Mouse (Mus musculus) heart, embryonic 14.5 days (tissue): ENCODE measurements around the gene Zfp609. TPM values are rescaled to one million over a fixed set of nuclear protein-coding genes. Genes with fewer than 3 reads are reported as not detected.
"Not testable (repeated sequence)": the region's sequence is repeated elsewhere in the genome, so short reads cannot be mapped to it uniquely, and the experiment has no call there.

Experiments
- ATAC-seq: fragments of 200-750 bp; cut with Nextera tagmentation; 2 replicates; pipeline ENCODE4 v1.8.0; 2017; ENCODE audit warnings: low read depth, moderate TSS enrichment; ENCODE audit not compliant: insufficient number of reproducible peaks, insufficient read depth, low FRiP score
- H3K27ac ChIP-seq, 2 experiments: fragments of 200-500 bp in 1 of 2; fragments of 300-500 bp in 1 of 2; sonication (generic) in 1 of 2; replicated peaks in 1 of 2; 2 replicates each; pipeline ENCODE4 v1.5.1; 2012 to 2014; ENCODE audit warnings: low read depth in 2 of 2, low read length in 2 of 2, control low read depth in 1 of 2, mild to moderate bottlenecking in 1 of 2, mixed read lengths in 1 of 2; ENCODE audit not compliant: control insufficient read depth in 1 of 2, insufficient read depth in 1 of 2
- H3K27me3 ChIP-seq: fragments of 300-500 bp; sonication (generic); 2 replicates; pipeline ENCODE4 v1.6.1; 2014; ENCODE audit warnings: mild to moderate bottlenecking, low read length, control low read depth; ENCODE audit not compliant: control insufficient read depth, insufficient read depth
- H3K36me3 ChIP-seq: fragments of 300-500 bp; sonication (generic); 2 replicates; pipeline ENCODE4 v1.6.1; 2014; ENCODE audit warnings: mild to moderate bottlenecking, control low read depth, low read length, mixed read lengths; ENCODE audit not compliant: control insufficient read depth, insufficient read depth
- H3K4me1 ChIP-seq, 2 experiments: fragments of 200-500 bp in 1 of 2; fragments of 300-500 bp in 1 of 2; sonication (generic) in 1 of 2; 2 replicates each; pipeline ENCODE4 v1.6.1; 2012 to 2014; ENCODE audit warnings: low read length in 2 of 2, control low read depth in 1 of 2, mixed read lengths in 1 of 2; ENCODE audit not compliant: control insufficient read depth in 2 of 2, insufficient read depth in 2 of 2
- H3K4me2 ChIP-seq: fragments of 300-500 bp; sonication (generic); 2 replicates; pipeline ENCODE4 v1.6.1; 2014; ENCODE audit warnings: mild to moderate bottlenecking, low read length
- H3K4me3 ChIP-seq, 2 experiments: fragments of 200-500 bp in 1 of 2; fragments of 300-500 bp in 1 of 2; sonication (generic) in 1 of 2; 2 replicates each; pipeline ENCODE4 v1.5.1; 2012 to 2014; ENCODE audit warnings: low read length in 2 of 2, mild to moderate bottlenecking in 2 of 2, control low read depth in 1 of 2, low read depth in 1 of 2, moderate library complexity in 1 of 2; ENCODE audit not compliant: control insufficient read depth in 1 of 2, insufficient read depth in 1 of 2
- H3K9ac ChIP-seq: fragments of 300-500 bp; sonication (generic); 2 replicates; pipeline ENCODE4 v1.6.1; 2014; ENCODE audit warnings: mild to moderate bottlenecking, low read length
- H3K9me3 ChIP-seq: fragments of 300-500 bp; sonication (generic); 2 replicates; pipeline ENCODE4 v1.6.1; 2016; ENCODE audit warnings: low read length, control low read depth; ENCODE audit not compliant: control insufficient read depth
- WGBS: fragments of 180-500 bp; shearing (Covaris S2); extraction: QIAGEN DNeasy Blood & Tissue Kit; methylation state at CpG from one replicate; pipeline ENCODE4 v1.1.7; 2014; 5-methylcytosine and 5-hydroxymethylcytosine counted together
- polyA plus RNA-seq: library from polyadenylated mRNA; unstranded; fragments of >200 nt; fragmentation: Nextera tagmentation; extraction: Ambion mirVana; gene quantifications from 2 replicates; pipeline ENCODE4 v1.2.1, GENCODE M21; 2014

Gene Zfp609
- polyA plus RNA-seq, 1 experiment from 2014 or later = 6.1 TPM

- Histone ChIP-seq H3K27ac (no peak overlapping the region), H3K9ac (no peak overlapping the region), H3K36me3 (peaks cover 93% of the 10 kb centered on the region), H3K4me3 (no peak overlapping the region), H3K27me3 (no peaks in the 10 kb centered on the region), H3K9me3 (no peaks in the 10 kb centered on the region), H3K4me2 (no peak overlapping the region), H3K4me1 (peaks cover 2 to 13% of the 10 kb centered on the region in 2 experiments)
- 81% methylated on average over 6 of the region's 6 CpGs for WGBS
- ATAC-seq = no peak
These were observed 126.9 kb downstream of the Zfp609 start for GRCm38 (mm10) chr9:65700504-65700903.

GRCm38 (mm10) chr9:65697992-65698391 lies 129.4 kb downstream of the Zfp609 start:
- Histone ChIP-seq H3K9me3 (no peaks in the 10 kb centered on the region), H3K9ac (no peak overlapping the region), H3K27ac (no peak overlapping the region), H3K36me3 (peaks cover 100% of the 10 kb centered on the region), H3K4me1 (peaks cover 2 to 13% of the 10 kb centered on the region in 2 experiments), H3K4me2 (no peak overlapping the region), H3K4me3 (no peak overlapping the region), H3K27me3 (no peaks in the 10 kb centered on the region)
- ATAC-seq = no peak

- no peak overlapping the region for H3K27ac ChIP-seq
- H3K9ac ChIP-seq = no peak overlapping the region
- no peak overlapping the region for H3K4me2 ChIP-seq
- H3K9me3 ChIP-seq = no peaks in the 10 kb centered on the region
- H3K36me3 ChIP-seq = peaks cover 100% of the 10 kb centered on the region
- no peaks in the 10 kb centered on the region for H3K27me3 ChIP-seq
- no peak overlapping the region for H3K4me3 ChIP-seq
- no peak for ATAC-seq
- 88% methylated on average over 7 of the region's 7 CpGs for WGBS
- peaks cover 2 to 17% of the 10 kb centered on the region in 2 experiments for H3K4me1 ChIP-seq
These were observed 130.0 kb downstream of the Zfp609 start for GRCm38 (mm10) chr9:65697356-65697755.

- Histone ChIP-seq H3K9ac (no peak overlapping the region), H3K36me3 (peaks cover 96% of the 10 kb centered on the region), H3K4me2 (no peak overlapping the region), H3K4me3 (no peak overlapping the region), H3K9me3 (no peaks in the 10 kb centered on the region), H3K4me1 (peaks cover 2 to 17% of the 10 kb centered on the region in 2 experiments; a peak in 3 of 4 replicates), H3K27ac (peak overlapping the region; percentile 55 to 56; a peak in 3 of 4 replicates), H3K27me3 (no peaks in the 10 kb centered on the region)
- 0 out of 2 replicates have a peak, but pooled peaks have one; percentile 19 for ATAC-seq
These were observed 131.0 kb downstream of the Zfp609 start for GRCm38 (mm10) chr9:65696337-65696736.

GRCm38 (mm10) chr9:65695646-65696045 lies 131.7 kb downstream of the Zfp609 start:
- H3K9me3 ChIP-seq = no peaks in the 10 kb centered on the region
- no peaks in the 10 kb centered on the region for H3K27me3 ChIP-seq
- WGBS = 26% methylated on average over 3 of the region's 3 CpGs
- peak overlapping the region in 1 of 2 experiments; percentile 55; a peak in 2 of 4 replicates for H3K27ac ChIP-seq
- no peak overlapping the region for H3K9ac ChIP-seq
- no peak for ATAC-seq
- H3K4me3 ChIP-seq = no peak overlapping the region
- peaks cover 2 to 17% of the 10 kb centered on the region in 2 experiments; a peak in 3 of 4 replicates for H3K4me1 ChIP-seq
- H3K36me3 ChIP-seq = peaks cover 96% of the 10 kb centered on the region
- no peak overlapping the region for H3K4me2 ChIP-seq

- Histone ChIP-seq H3K4me1 (peaks cover 2 to 17% of the 10 kb centered on the region in 2 experiments; a peak in 3 of 4 replicates), H3K9me3 (no peaks in the 10 kb centered on the region), H3K27me3 (no peaks in the 10 kb centered on the region), H3K27ac (peak overlapping the region in 1 of 2 experiments; percentile 50; a peak in 1 of 4 replicates), H3K9ac (no peak overlapping the region), H3K4me2 (no peak overlapping the region), H3K36me3 (peaks cover 87% of the 10 kb centered on the region), H3K4me3 (no peak overlapping the region)
- no peak for ATAC-seq
- 42% methylated on average over 5 of the region's 5 CpGs for WGBS
These were observed 134.3 kb downstream of the Zfp609 start for GRCm38 (mm10) chr9:65692959-65693603.

- no peaks in the 10 kb centered on the region for H3K9me3 ChIP-seq
- H3K4me2 ChIP-seq = no peak overlapping the region
- peak overlapping the region in 1 of 2 experiments; percentile 37; a peak in 1 of 4 replicates for H3K27ac ChIP-seq
- peaks cover 2 to 17% of the 10 kb centered on the region in 2 experiments; a peak in 3 of 4 replicates for H3K4me1 ChIP-seq
- peaks cover 87% of the 10 kb centered on the region for H3K36me3 ChIP-seq
- no peak overlapping the region for H3K9ac ChIP-seq
- H3K4me3 ChIP-seq = no peak overlapping the region
- 62% methylated on average over 3 of the region's 3 CpGs for WGBS
- no peak for ATAC-seq
- H3K27me3 ChIP-seq = no peaks in the 10 kb centered on the region
These were observed 134.9 kb downstream of the Zfp609 start for GRCm38 (mm10) chr9:65692466-65692865.

- 83% methylated on average over 1 of the region's 2 CpGs for WGBS
- not testable (repeated sequence) for H3K27ac ChIP-seq, ATAC-seq, H3K9me3 ChIP-seq, H3K4me2 ChIP-seq, H3K27me3 ChIP-seq, H3K4me3 ChIP-seq, H3K4me1 ChIP-seq, H3K9ac ChIP-seq
- H3K36me3 ChIP-seq = peaks cover 78% of the 10 kb centered on the region
These were observed 137.5 kb downstream of the Zfp609 start for GRCm38 (mm10) chr9:65689869-65690268.
